Mouse (Mus musculus) thymus, adult 2 months (tissue): ENCODE measurements around the gene Slc13a1. TPM values are rescaled to one million over a fixed set of nuclear protein-coding genes. Genes with fewer than 3 reads are reported as not detected.

Source experiments
- DNase-seq: peaks from one replicate; pipeline ENCODE4 v3.0.0; 2021
- H3K27ac ChIP-seq: fragments of 200-500 bp; 2 replicates; pipeline ENCODE4 v1.5.1; 2012; ENCODE audit warnings: low read length, control low read depth; ENCODE audit not compliant: control insufficient read depth, insufficient read depth
- H3K27me3 ChIP-seq: fragments of 200-500 bp; 2 replicates; pipeline ENCODE4 v1.6.1; 2012; ENCODE audit warnings: mild to moderate bottlenecking, low read length, moderate library complexity, mixed read lengths; ENCODE audit not compliant: control insufficient read depth, insufficient read depth
- H3K36me3 ChIP-seq: fragments of 200-500 bp; 2 replicates; pipeline ENCODE4 v1.6.1; 2012; ENCODE audit warnings: mild to moderate bottlenecking, low read length, moderate library complexity; ENCODE audit not compliant: control insufficient read depth, insufficient read depth
- H3K4me1 ChIP-seq: fragments of 200-500 bp; replicated peaks from 2 replicates; pipeline ENCODE4 v1.6.1; 2012; ENCODE audit warnings: low read length; ENCODE audit not compliant: control insufficient read depth, insufficient read depth
- H3K4me3 ChIP-seq: fragments of 200-500 bp; 2 replicates; pipeline ENCODE4 v1.5.1; 2012; ENCODE audit warnings: mild to moderate bottlenecking, low read length, control low read depth, moderate library complexity; ENCODE audit not compliant: control insufficient read depth, insufficient read depth
- CTCF ChIP-seq: fragments of 200-500 bp; IDR thresholded peaks from 2 replicates; pipeline ENCODE4 v1.5.1; 2012; ENCODE audit warnings: mild to moderate bottlenecking, control low read depth, low read length, moderate library complexity, borderline replicate concordance; ENCODE audit not compliant: control insufficient read depth, poor library complexity, insufficient read depth; ENCODE audit errors: extremely low read depth
- POLR2A ChIP-seq: fragments of 200-500 bp; IDR thresholded peaks from 2 replicates; pipeline ENCODE4 v1.6.1; 2012; ENCODE audit warnings: mild to moderate bottlenecking, low read length, control low read depth, moderate library complexity; ENCODE audit not compliant: control insufficient read depth, poor library complexity, insufficient read depth; ENCODE audit errors: extremely low read depth
- WGBS: fragments of 180-500 bp; shearing (Covaris S2); methylation state at CpG from one replicate; pipeline ENCODE4 v1.1.7; 2018; 5-methylcytosine and 5-hydroxymethylcytosine counted together
- polyA plus RNA-seq: library from polyadenylated mRNA; depleted of rRNA; stranded (reverse); fragments of >200 nt; gene quantifications from 2 replicates; pipeline ENCODE4 v1.2.3, GENCODE M21; 2012

The Slc13a1 gene
- polyA plus RNA-seq, 1 experiment = 0.08 TPM

DNA sequence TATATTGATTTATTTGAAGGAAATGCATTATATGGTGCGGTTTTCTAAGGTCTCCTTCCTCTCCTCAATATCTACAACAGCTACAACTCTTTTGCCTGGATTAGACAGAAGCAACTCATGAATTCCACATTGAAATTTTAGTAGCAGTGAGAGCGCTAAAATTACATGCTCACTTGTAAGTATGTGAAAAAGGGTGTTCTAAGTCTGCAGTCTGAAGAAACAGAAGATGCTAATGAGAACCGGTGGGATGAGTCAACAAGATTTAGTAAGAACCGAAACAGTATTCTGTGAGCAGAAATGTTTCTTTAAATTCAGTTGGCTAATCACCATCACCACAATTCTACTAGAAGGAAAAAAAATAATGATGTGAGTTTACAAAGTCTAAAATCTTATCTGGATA, 34.9 kb downstream of the Slc13a1 start:
- no peak for DNase-seq
- TF ChIP-seq CTCF (no peak), POLR2A (no peak)
- 94% methylated on average over 4 of the region's 4 CpGs for WGBS

DNA sequence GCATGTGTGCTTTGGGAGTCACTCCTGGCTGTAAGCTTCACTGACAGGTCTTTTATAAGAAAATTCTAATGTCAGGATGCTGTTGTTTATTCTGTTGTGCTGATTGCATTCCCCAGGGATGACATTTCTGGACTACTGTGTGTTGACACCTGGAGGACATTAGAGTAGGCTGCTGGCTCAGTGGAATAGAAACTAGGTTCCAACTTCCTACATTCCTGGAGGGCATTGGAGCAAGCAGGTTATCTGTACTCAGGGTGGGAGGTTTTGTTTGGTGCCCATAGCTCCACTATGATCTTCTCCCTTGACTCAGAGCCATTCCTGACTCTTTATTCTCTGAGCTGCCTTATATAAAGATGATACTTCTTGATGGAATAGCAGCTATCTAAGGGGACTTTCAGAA, 45.3 kb downstream of the Slc13a1 start:
- H3K4me1 ChIP-seq = no peaks in the 10 kb centered on the region
- no peak for DNase-seq
- H3K27me3 ChIP-seq = no peaks in the 10 kb centered on the region
- no peaks in the 10 kb centered on the region for H3K36me3 ChIP-seq
- H3K4me3 ChIP-seq = no peak overlapping the region
- TF ChIP-seq CTCF (no peak), POLR2A (no peak)
- H3K27ac ChIP-seq = no peak overlapping the region

More for the DNA sequence above, 34.9 kb downstream of the Slc13a1 start:
- H3K27ac ChIP-seq = no peak overlapping the region
- H3K4me3 ChIP-seq = no peak overlapping the region
- H3K27me3 ChIP-seq = no peaks in the 10 kb centered on the region
- H3K36me3 ChIP-seq = no peaks in the 10 kb centered on the region
- no peaks in the 10 kb centered on the region for H3K4me1 ChIP-seq

DNA sequence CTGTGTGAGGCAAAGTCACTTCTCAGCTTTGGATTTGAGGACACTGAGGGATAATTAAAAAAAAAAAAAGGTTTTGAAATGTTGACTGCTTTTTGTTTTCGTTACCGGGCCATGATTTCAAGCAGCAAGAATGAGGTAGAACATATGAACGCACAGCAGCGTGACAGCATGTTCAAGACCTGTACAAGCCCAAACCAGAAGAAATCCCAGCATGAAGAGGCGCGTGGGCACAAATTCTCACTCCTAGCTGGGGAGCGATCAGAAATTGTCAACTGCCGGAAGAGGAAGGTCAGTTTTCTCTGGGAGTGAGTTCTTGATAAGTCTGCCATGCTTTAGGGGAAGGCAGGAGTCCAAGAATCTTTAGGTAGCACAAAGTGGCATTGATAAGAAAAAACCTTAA, 56.3 kb downstream of the Slc13a1 start:
- no peak overlapping the region for H3K4me3 ChIP-seq
- no peaks in the 10 kb centered on the region for H3K36me3 ChIP-seq
- no peaks in the 10 kb centered on the region for H3K27me3 ChIP-seq
- TF ChIP-seq CTCF (no peak), POLR2A (no peak)
- H3K27ac ChIP-seq = no peak overlapping the region
- WGBS = 97% methylated on average over 8 of the region's 8 CpGs
- no peaks in the 10 kb centered on the region for H3K4me1 ChIP-seq
- no peak for DNase-seq

DNA sequence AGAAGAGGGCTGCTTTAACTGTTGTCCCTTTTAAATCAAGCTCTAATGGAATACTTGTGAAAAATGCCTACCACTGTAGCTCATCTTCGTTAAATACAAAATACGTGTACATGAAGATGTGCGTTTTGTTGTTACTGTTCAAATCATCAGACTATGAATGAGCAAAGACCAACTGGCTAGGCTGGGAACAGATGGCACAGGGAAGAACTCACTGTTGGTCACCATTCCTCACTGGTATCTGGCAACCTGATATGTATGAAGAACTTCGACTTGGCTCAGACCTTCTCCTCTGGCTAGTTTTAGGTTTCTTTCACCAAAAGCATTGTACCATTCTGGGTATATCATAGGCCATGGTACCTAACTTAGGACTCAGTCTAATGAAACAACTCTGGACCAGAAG, 59.4 kb downstream of the Slc13a1 start:
- no peaks in the 10 kb centered on the region for H3K27me3 ChIP-seq
- H3K4me3 ChIP-seq = no peak overlapping the region
- H3K36me3 ChIP-seq = no peaks in the 10 kb centered on the region
- TF ChIP-seq CTCF = no peak
- no peak for TF ChIP-seq POLR2A
- H3K27ac ChIP-seq = no peak overlapping the region
- 96% methylated on average over 4 of the region's 4 CpGs for WGBS
- no peak for DNase-seq
- no peaks in the 10 kb centered on the region for H3K4me1 ChIP-seq

DNA sequence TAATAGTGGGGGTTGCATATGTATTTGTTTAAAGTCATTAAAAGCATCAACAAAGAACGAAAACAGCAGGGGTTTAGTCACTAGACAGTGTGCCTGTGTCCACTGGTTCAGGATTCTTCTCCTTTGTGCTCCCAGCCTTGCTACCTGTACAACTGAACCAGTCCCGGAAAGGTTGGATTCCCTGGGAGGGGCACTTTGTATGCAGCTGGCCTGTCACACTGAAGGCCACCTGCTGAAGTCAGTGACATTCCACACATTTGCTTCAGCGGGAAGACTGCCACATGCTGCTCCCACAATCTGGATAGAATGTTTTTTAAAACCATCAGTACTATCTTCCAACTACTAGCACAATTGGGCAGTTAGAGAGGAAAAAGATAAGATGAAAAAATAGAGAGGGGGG, 61.7 kb downstream of the Slc13a1 start:
- Histone ChIP-seq H3K4me3 (no peak overlapping the region), H3K27me3 (no peaks in the 10 kb centered on the region), H3K36me3 (no peaks in the 10 kb centered on the region), H3K4me1 (no peaks in the 10 kb centered on the region), H3K27ac (no peak overlapping the region)
- no peak for TF ChIP-seq CTCF
- no peak for TF ChIP-seq POLR2A
- WGBS = 80% methylated on average over 3 of the region's 3 CpGs
- no peak for DNase-seq

DNA sequence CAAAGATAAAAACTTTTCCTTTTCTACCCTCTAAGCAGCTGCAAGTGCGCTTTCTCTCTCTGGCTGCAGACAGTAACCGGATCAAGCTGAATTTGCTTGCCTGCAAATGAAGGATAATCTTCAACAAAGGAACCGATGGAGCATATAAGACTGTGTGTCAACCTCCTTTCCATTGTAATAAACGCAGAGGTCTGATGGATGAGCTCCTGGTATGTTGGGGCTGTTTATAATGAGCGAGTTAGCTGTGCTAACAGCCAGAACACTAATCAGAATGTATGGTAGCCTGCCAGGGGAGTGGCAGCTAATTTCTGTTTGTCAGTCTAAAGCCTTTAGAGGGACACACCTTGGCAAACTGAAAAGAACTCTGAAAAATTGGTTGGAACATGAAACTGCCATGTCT, 62.2 kb downstream of the Slc13a1 start:
- Histone ChIP-seq H3K36me3 (no peaks in the 10 kb centered on the region), H3K27me3 (no peaks in the 10 kb centered on the region), H3K4me3 (no peak overlapping the region), H3K27ac (no peak overlapping the region), H3K4me1 (no peaks in the 10 kb centered on the region)
- DNase-seq = no peak
- WGBS = 88% methylated on average over 5 of the region's 5 CpGs
- TF ChIP-seq CTCF (no peak), POLR2A (no peak)

DNA sequence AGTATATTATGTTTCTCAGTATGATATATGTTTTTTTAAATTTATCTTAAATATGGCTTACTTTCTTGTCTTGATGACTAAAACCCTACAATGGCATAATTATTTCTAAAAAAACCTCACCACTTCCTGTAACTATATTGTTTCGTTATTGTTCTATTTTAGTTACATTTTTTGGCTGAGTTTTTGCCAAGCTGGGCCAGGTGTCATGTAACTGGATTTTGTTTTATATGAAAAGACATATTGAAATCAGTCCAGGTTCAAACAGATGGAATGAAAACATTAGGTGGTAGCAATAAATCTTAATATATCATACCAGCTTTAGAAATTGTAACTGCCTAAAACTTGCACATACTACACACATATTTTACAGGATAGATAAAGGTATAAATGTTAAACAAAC, 66.6 kb downstream of the Slc13a1 start:
- Histone ChIP-seq H3K27ac (no peak overlapping the region), H3K4me3 (no peak overlapping the region), H3K4me1 (no peaks in the 10 kb centered on the region), H3K27me3 (no peaks in the 10 kb centered on the region), H3K36me3 (no peaks in the 10 kb centered on the region)
- WGBS = 14% methylated on average over 1 of the region's 1 CpGs
- no peak for TF ChIP-seq CTCF
- no peak for TF ChIP-seq POLR2A
- no peak for DNase-seq

DNA sequence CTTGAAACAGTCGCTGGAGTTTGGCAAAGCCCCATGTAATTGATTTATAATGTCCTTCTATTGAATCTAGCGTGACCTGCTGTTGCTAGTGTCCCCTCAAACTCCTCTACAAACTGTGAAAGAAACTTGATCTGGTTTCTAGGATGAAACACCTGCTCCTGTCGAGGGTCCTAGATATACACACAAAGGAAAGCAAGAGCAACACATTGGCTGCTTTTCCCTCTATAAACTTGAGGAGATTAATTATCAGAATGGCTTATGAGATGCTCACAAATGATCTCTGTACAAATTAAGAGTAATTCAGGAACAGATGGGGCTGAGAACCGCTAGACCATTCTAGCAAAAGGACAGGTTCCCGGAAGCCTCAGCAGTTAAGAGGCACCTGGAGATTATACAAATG, 67.2 kb downstream of the Slc13a1 start:
- no peaks in the 10 kb centered on the region for H3K4me1 ChIP-seq
- H3K36me3 ChIP-seq = no peaks in the 10 kb centered on the region
- WGBS = 75% methylated on average over 5 of the region's 5 CpGs
- H3K27me3 ChIP-seq = no peaks in the 10 kb centered on the region
- TF ChIP-seq POLR2A (no peak), CTCF (no peak)
- DNase-seq = no peak
- H3K4me3 ChIP-seq = no peak overlapping the region
- no peak overlapping the region for H3K27ac ChIP-seq
